Mouse (Mus musculus) WW6 (cell line): ENCODE data around the gene Slc25a35.
"Not testable (repeated sequence)": the region's sequence is repeated elsewhere in the genome, so short reads cannot be mapped to it uniquely, and the experiment has no call there.

Experiments
- DNase-seq: peaks from one replicate; pipeline ENCODE4 v3.0.0-alpha.2; 2013; ENCODE audit warnings: low read depth, low spot score

Gene Slc25a35

GRCm38 (mm10) chr11:69006575-69006974 is 38.6 kb downstream of the Slc25a35 start:
- DNase-seq: not testable (repeated sequence)

GRCm38 (mm10) chr11:69008182-69009121 is 40.5 kb downstream of the Slc25a35 start, which contains the start of gene Pfas:
Pfas (minus strand) TSS chr11:69008460.
- peak; percentile 99 for DNase-seq

- DNase-seq: no peak
Measured at GRCm38 (mm10) chr11:69009508-69009907, 41.6 kb downstream of the Slc25a35 start.

DNA sequence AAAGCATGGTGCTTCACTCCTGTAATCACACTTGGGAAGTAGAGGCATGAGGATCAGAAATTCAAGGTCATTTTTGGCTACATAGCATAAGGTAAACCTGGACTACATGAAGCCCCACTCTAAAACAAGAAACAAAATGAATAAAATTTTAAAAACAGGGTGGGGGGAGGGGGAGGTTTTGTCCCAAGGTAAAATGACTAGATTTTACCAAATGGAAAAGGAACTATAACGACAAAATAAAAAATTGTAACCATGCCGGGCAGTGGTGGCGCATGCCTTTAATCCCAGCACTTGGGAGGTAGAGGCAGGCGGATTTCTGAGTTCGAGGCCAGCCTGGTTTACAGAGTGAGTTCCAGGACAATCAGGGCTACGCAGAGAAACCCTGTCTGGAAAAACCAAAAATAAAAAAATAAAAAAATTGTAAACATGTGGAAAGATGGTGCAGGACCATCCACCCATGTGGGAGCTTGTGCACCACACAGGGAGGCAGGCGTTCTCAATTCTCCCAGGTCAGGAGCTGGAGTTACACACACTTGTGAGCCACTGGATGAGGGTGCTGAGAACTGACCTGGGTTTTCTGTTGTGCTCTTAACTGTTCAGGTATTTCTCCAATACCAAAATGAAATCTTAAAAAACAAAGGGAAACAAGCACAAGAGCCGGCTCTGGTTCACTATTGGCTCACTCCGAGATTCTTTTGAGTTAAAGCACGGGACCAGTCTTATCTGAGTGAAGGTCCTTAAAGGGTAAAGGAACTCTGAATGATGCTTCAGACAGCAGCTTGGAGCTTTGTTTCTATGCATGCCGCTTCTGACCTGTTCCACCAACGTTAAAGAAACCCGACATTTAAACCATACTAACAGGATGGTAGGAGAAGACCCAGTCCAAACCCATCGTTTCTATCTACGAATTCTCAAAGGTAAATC is 42.7 kb downstream of the Slc25a35 start:
- no peak for DNase-seq

GRCm38 (mm10) chr11:69011445-69011844 is 43.5 kb downstream of the Slc25a35 start:
- DNase-seq: not testable (repeated sequence)

- DNase-seq: peak; percentile 83
Measured at GRCm38 (mm10) chr11:69012071-69012601, 44.2 kb downstream of the Slc25a35 start.

GRCm38 (mm10) chr11:69015644-69016441 is 47.9 kb downstream of the Slc25a35 start, which contains the start of gene Ctc1:
Ctc1 (plus strand) TSS chr11:69015911.
- peak; percentile 98 for DNase-seq

- DNase-seq: no peak
Measured at GRCm38 (mm10) chr11:69016755-69017154, 48.8 kb downstream of the Slc25a35 start.

DNA sequence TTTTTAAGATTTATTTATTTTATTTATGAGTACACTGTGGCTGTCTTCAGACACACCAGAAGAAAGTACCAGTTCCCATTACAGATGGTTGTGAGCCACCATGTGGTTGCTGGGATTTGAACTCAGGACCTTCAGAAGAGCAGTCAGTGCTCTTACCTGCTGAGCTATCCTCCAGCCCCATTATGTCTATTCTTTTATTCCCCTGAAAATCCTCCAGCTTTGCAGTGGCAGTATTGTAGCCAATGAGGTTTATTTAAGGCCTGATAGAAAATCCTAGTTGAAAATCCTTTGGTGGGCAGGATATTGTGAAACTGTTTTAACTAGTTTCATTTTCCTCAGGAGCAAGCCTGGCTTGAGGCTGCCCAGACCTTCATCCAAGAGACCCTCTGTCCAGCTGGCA is 52.8 kb downstream of the Slc25a35 start:
- no peak for DNase-seq
